Mouse (Mus musculus) adipose tissue, adult 10 weeks (tissue): ENCODE data around the gene Lin7a. TPM values are rescaled to one million over a fixed set of nuclear protein-coding genes. Genes with fewer than 3 reads are reported as not detected.

ENCODE experiments used
- polyA plus RNA-seq: library from polyadenylated mRNA; stranded (reverse); fragments of 350-450 nt; fragmentation: Illumina TruSeq; extraction: RNeasy Lipid Tissue Mini Kit (QIAGEN cat#74804); gene quantifications from one replicate; pipeline ENCODE4 v1.2.3, GENCODE M21; 2014; ENCODE audit warnings: low read depth, low replicate concordance

The Lin7a gene
- polyA plus RNA-seq: 3.5 TPM

GRCm38 (mm10) chr10:107271321-107272130 is at the start of gene Lin7a:
Gene Lin7a (plus strand): TSS chr10:107271686.

Other genes with a start within 250 kb of the Lin7a start
- 57.0 TPM for gene Acss3, start 148.0 kb upstream of the Lin7a start, polyA plus RNA-seq
- not detected for gene Myf5, start 214.4 kb downstream of the Lin7a start, polyA plus RNA-seq
- gene Myf6, start 223.1 kb downstream of the Lin7a start, polyA plus RNA-seq: not detected